Mouse (Mus musculus) kidney, postnatal 25 days (tissue): ENCODE measurements at regions not wholly inside any gene's neighbourhood (a gene's known extent, or its start where the extent isn't known, plus 50 kb on each side); places are given as distances from the start of the nearest gene placed in this dataset.
"Not testable (repeated sequence)": the region's sequence is repeated elsewhere in the genome, so short reads cannot be mapped to it uniquely, and the experiment has no call there.

ENCODE experiments used
- DNase-seq, 2 experiments: peaks; one replicate each; pipeline ENCODE4 v3.0.0; 2021; ENCODE audit warnings: mixed read lengths in 2 of 2

DNA sequence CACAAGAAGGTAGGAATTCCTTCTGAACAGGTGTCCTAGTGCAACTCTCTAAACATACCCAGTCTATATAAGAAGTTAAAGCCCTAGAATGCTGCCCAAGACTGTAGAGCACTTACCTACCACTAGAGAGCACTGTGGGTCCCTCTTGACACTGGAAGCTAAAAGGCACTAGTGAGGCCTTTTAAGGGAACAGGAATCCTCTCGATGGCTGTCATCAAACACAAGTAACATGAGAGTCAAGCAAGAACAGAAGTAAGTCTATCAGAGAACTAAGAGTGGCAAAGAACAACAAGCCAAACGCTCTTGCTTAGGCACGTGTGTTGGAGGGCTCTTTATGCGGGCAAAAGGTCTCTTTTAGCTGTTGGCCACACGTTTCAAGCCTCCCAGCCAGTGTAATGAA is 123.8 kb upstream of the G530012D18Rik start:
- DNase-seq: not testable (repeated sequence)

DNA sequence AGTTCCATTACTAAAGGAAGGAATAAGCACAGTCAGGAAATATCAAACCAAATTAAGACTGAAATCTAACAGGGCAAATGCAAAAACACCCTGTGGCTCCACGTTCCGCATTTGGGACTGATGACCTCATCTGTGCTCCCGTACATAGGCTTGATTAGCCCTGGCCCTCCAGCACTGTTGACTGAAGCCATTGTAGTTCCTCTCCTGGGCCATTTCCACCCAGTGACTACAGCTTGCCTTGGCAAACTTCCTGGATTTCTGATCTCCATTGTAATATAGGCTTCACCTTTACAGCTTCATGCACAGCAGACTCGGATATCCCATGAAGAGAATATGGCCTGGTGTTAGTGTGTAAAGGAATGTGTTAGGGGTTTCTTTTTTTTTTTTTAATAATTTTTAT is 122.1 kb upstream of the G530012D18Rik start:
- DNase-seq: peak in 1 of 2 experiments; percentile 40

DNA sequence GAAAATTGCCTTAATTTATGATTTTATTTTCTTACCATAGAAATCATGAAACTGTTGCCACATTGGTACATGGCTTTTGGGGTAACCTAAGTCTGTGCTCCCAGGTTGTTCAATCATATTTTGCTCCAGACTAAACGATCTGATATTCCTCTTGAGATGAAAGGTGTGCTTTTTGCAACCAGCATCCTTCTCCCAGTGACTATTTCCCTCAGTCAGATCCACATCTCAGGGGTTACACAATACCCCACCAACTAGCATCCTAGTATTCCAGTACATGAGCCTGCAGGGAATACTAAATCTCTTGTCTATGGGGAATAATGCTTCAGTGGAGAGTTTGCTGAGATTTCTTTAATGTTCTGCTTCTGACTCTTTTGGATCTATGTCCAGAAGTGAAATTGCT is 118.8 kb upstream of the G530012D18Rik start:
- not testable (repeated sequence) for DNase-seq

DNA sequence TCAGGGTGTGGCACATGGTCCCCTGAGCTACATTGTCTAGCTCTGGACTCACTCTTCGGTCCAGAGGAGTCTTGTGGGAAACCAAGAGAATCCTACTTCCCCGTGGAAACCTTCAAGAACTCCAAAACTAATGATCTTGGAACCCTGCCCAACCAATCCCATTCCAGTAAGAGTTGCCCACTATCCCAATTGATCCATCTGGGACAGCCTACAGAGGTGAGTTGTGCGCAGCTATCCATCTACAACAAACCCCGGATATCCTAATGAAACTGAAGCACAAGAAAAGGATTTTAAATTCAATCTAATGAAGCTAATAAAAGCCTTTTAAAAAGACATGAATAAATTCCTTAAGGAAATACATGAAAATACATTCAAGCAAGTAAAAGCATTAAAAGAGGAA is 117.7 kb upstream of the G530012D18Rik start:
- not testable (repeated sequence) for DNase-seq

DNA sequence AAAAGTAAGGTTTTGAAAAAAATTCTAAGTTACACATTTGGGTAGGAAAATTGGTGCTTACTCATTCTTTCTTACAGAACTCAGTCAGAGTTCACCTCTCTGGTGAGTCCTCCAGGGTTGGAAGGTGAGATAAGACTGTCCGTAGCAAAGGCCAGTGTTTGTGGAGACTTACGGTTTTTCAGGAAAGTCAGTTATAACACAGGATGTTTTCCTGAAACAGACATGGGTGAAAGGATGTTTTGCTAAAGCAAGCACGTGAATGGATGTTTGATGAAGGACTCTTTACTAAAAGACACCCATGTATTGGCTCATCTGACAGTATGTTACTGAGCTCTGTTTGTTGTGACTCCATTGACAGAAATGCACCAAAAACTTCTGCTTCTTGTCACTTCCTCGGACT is 113.4 kb upstream of the G530012D18Rik start:
- not testable (repeated sequence) for DNase-seq

DNA sequence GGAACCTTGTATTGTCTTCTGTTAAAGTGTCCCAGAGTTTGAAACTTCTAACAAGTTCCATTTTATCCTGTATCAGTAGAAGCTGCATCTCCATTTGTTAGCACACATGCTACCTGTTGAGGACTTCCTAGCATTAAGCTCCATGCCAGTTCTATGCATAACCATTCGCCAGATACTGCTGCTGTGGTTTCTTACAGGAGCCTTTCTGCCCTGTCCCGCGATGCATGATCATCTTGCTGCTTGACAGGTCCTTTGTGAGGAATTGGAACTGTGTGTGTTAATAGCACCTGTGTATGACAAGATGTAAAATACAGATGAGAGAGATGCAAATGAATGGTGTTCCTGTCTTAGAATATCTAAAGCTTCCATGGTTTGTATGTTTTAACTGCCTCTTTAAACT is 96.4 kb upstream of the G530012D18Rik start:
- peak in 1 of 2 experiments; percentile 36 for DNase-seq

DNA sequence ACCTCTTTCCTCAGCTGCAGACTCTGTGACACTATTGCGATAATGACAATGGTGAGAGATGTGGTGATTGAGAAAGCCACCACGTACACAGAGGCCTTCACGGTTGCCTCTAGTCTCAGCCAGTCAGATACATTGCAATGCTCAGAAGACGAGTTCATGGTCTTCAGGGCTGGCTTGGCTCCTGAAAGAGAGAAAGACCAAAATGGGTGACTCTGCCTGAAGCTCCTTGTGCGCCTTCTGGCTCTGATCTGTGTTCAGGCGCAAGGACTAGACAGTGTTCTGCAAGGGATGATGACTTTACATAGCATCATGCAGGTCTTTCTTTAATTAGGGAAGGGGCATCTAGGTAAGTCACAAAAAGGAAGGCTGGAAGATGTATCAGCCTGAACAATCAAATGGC is 90.5 kb upstream of the G530012D18Rik start:
- DNase-seq: peak in 1 of 2 experiments; percentile 35

DNA sequence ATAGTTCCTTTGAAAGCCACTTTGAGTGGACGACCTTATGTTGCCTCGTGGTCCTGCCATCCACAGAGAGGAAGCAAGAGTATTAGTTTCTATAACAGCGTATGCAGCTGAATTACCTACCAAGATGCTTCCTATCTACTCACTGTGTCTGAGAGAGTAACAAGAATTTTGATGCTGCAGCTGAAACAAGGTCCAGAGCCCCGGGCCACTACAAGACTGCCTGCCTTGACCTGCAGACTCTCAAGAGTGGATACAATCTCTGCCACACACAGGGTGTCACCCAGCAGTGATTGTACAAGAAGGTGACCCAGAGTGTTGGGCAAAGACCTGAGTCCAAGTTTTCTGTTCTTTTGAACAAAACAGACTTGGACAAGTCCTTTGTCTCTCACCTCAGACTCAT is 75.5 kb upstream of the G530012D18Rik start:
- not testable (repeated sequence) for DNase-seq

DNA sequence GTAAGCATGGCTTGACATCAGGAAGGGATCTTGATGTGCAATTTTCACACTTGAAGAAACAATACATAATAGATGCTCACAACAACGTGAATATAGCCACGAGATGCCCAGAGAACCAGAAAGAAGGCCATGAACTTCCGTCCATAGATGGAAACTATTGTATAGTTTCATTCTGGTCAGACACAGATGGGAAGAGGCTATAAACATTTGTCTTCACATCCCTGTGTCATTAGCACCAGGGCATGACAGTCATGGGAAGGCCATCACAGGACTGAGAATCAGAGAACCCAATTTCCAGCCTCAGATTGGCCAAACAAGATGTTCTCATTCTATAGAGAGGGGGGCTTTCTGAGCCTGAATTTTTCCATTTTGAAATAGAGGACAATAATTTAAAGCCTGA is 74.2 kb upstream of the G530012D18Rik start:
- DNase-seq: peak in 1 of 2 experiments; percentile 33
